Mouse (Mus musculus) heart, adult 2 months (tissue): ENCODE results near the gene Fgg. TPM values are rescaled to one million over a fixed set of nuclear protein-coding genes. Genes with fewer than 3 reads are reported as not detected.
A peak's percentile ranks its signal among the peaks of the same experiment; 100 is the strongest.

Experiments used
- DNase-seq, 2 experiments: peaks; one replicate each; pipeline ENCODE4 v3.0.0; 2021
- H3K27ac ChIP-seq: fragments of 200-600 bp; 2 replicates; pipeline ENCODE4 v1.8.1; 2022
- H3K27me3 ChIP-seq: fragments of 200-500 bp; 2 replicates; pipeline ENCODE4 v1.6.1; 2012; ENCODE audit warnings: mild to moderate bottlenecking, low read length, inconsistent platforms, mixed read lengths; ENCODE audit not compliant: control insufficient read depth, insufficient read depth
- H3K36me3 ChIP-seq: fragments of 200-500 bp; 2 replicates; pipeline ENCODE4 v1.6.1; 2012; ENCODE audit warnings: low read length, inconsistent platforms; ENCODE audit not compliant: control insufficient read depth, insufficient read depth
- H3K4me1 ChIP-seq: fragments of 200-500 bp; 2 replicates; pipeline ENCODE4 v1.6.1; 2011; ENCODE audit warnings: low read length; ENCODE audit not compliant: control insufficient read depth, insufficient read depth
- H3K4me3 ChIP-seq: fragments of 200-600 bp; 2 replicates; pipeline ENCODE4 v1.8.1; 2022
- H3K79me2 ChIP-seq: fragments of 200-500 bp; replicated peaks from 2 replicates; pipeline ENCODE4 v1.6.1; 2012; ENCODE audit warnings: mild to moderate bottlenecking, inconsistent platforms, low read length, moderate library complexity, mixed read lengths; ENCODE audit not compliant: control insufficient read depth, insufficient read depth
- H3K9ac ChIP-seq: fragments of 200-500 bp; 2 replicates; pipeline ENCODE4 v1.6.1; 2012; ENCODE audit warnings: low read depth, mild to moderate bottlenecking, control low read depth, inconsistent platforms, low read length, mixed read lengths
- CTCF ChIP-seq: fragments of 200-600 bp; IDR thresholded peaks from 2 replicates; pipeline ENCODE4 v1.8.1; 2022; ENCODE audit warnings: antibody characterized with exemption, mild to moderate bottlenecking, moderate library complexity
- EP300 ChIP-seq: fragments of 200-500 bp; IDR thresholded peaks from 2 replicates; pipeline ENCODE4 v1.6.1; 2011; ENCODE audit warnings: low read depth, low read length, control low read depth; ENCODE audit not compliant: insufficient read depth
- POLR2A ChIP-seq: fragments of 200-500 bp; IDR thresholded peaks from 2 replicates; pipeline ENCODE4 v1.6.1; 2011; ENCODE audit warnings: mild to moderate bottlenecking, low read depth, low read length, control low read depth; ENCODE audit not compliant: insufficient read depth
- WGBS: fragments of 180-500 bp; shearing (Covaris S2); methylation state at CpG from one replicate; pipeline ENCODE4 v1.1.7; 2018; 5-methylcytosine and 5-hydroxymethylcytosine counted together
- intact Hi-C: fragments of 180-260 bp; cut with DNase I; formaldehyde crosslinking; loops from one replicate; pipeline ENCODE4 v1.15.1; 2025
- polyA plus RNA-seq: library from polyadenylated mRNA; depleted of rRNA; stranded (reverse); fragments of >200 nt; gene quantifications from 2 replicates; pipeline ENCODE4 v1.2.3, GENCODE M21; 2012; rRNA removed
- total RNA-seq, 2 experiments: library from RNA; stranded (reverse); gene quantifications; 2 replicates each; pipeline ENCODE4 v1.2.3; 2021

The Fgg gene
- total and polyA plus RNA-seq, 3 experiments = 0.10 TPM; not detected in 2

- H3K79me2 ChIP-seq = 0 out of 2 replicates have a peak, but pooled peaks cover 1% of the 10 kb centered on the region
- no peak overlapping the region for H3K9ac ChIP-seq
- no peaks in the 10 kb centered on the region for H3K27me3 ChIP-seq
- intact Hi-C loops = loop anchor here (10.0 kb wide), 1 partner anchor 990 kb away; the partner anchor contains the start of gene Tmem131l
- H3K27ac ChIP-seq = peak overlapping the region; percentile 34; the same call in 1 of the 2 replicates
- no peaks in the 10 kb centered on the region; the same call in 1 of the 2 replicates for H3K4me1 ChIP-seq
- DNase-seq = no peak
- TF ChIP-seq CTCF (no peak), POLR2A (no peak), EP300 (no peak)
- 24% methylated on average over 13 of the region's 13 CpGs for WGBS
- peak overlapping the region; percentile 59 for H3K4me3 ChIP-seq
- H3K36me3 ChIP-seq = no peaks in the 10 kb centered on the region
These were observed 47.2 kb downstream of the Fgg start for GRCm38 (mm10) chr3:83054759-83055158.

- peak; percentile 98 to 99 for DNase-seq
- H3K4me1 ChIP-seq = no peaks in the 10 kb centered on the region; the same call in 1 of the 2 replicates
These were observed 47.9 kb downstream of the Fgg start, which contains the start of gene Plrg1 for GRCm38 (mm10) chr3:83055281-83056038. Gene Plrg1 (plus strand): TSS chr3:83055522.

GRCm38 (mm10) chr3:83057046-83057445, 49.5 kb downstream of the Fgg start:
- Histone ChIP-seq H3K27me3 (no peaks in the 10 kb centered on the region), H3K36me3 (no peaks in the 10 kb centered on the region; the same call in 1 of the 2 replicates), H3K4me3 (no peak overlapping the region), H3K9ac (no peak overlapping the region), H3K4me1 (no peaks in the 10 kb centered on the region; the same call in 1 of the 2 replicates), H3K27ac (no peak overlapping the region), H3K79me2 (0 out of 2 replicates have a peak, but pooled peaks cover 1% of the 10 kb centered on the region)
- WGBS = 85% methylated on average over 2 of the region's 2 CpGs
- TF ChIP-seq CTCF (no peak), POLR2A (no peak), EP300 (no peak)
- intact Hi-C loops = loop anchor here (10.0 kb wide), 1 partner anchor 988 kb away; the partner anchor contains the start of gene Tmem131l
- DNase-seq = no peak

More at GRCm38 (mm10) chr3:83055281-83056038, 47.9 kb downstream of the Fgg start, which contains the start of gene Plrg1:
- Histone ChIP-seq H3K79me2 (0 out of 2 replicates have a peak, but pooled peaks cover 1% of the 10 kb centered on the region), H3K9ac (peak within 1 kb of the TSS; percentile 64), H3K27me3 (no peaks in the 10 kb centered on the region), H3K4me3 (peak within 1 kb of the TSS; percentile 78), H3K27ac (peak within 1 kb of the TSS; percentile 81), H3K36me3 (no peaks in the 10 kb centered on the region)
- TF ChIP-seq POLR2A = peak; percentile 94
- TF ChIP-seq EP300 = no peak
- TF ChIP-seq CTCF = peak; percentile 12; the same call in 1 of the 2 replicates
- intact Hi-C loops = loop anchor here (10.0 kb wide), 1 partner anchor 989 kb away; the partner anchor contains the start of gene Tmem131l
- WGBS = under 1% methylated on average over 60 of the region's 61 CpGs

Other genes with a start within 250 kb of the Fgg start
- under 1 TPM; 0.14 to 0.16 TPM for gene Rbm46, start 131.2 kb upstream of the Fgg start, total RNA-seq
- 0.10 TPM in 1 of 2 replicates, not detected in the other for gene Rbm46, start 131.2 kb upstream of the Fgg start, polyA plus RNA-seq
- gene Lrat, start 103.8 kb upstream of the Fgg start, total RNA-seq = under 1 TPM; 0.09 to 0.23 TPM
- gene Lrat, start 103.8 kb upstream of the Fgg start, polyA plus RNA-seq = 0.49 and 1.2 TPM in 2 replicates
- gene Fga, start 18.4 kb downstream of the Fgg start, total RNA-seq = not detected
- 0.73 TPM in 1 of 2 replicates, not detected in the other for gene Fga, start 18.4 kb downstream of the Fgg start, polyA plus RNA-seq
- gene Fgb, start 42.1 kb downstream of the Fgg start, total RNA-seq = not detected
- gene Fgb, start 42.1 kb downstream of the Fgg start, polyA plus RNA-seq = 0.56 TPM in 1 of 2 replicates, not detected in the other
- 10 to 100 TPM; 25.6 to 27.5 TPM for gene Plrg1, start 47.8 kb downstream of the Fgg start, total RNA-seq
- gene Plrg1, start 47.8 kb downstream of the Fgg start, polyA plus RNA-seq = 24.4 and 40.7 TPM in 2 replicates
- under 1 TPM; 0.52 to 0.80 TPM for gene Dchs2, start 120.2 kb downstream of the Fgg start, total RNA-seq
- gene Dchs2, start 120.2 kb downstream of the Fgg start, polyA plus RNA-seq = 0.14 and 0.23 TPM in 2 replicates